Mouse (Mus musculus) heart, adult 2 months (tissue): ENCODE results near the gene Cacna1c. TPM values are rescaled to one million over a fixed set of nuclear protein-coding genes. Genes with fewer than 3 reads are reported as not detected.

ENCODE experiments used
- DNase-seq, 2 experiments: peaks; one replicate each; pipeline ENCODE4 v3.0.0; 2021
- H3K27ac ChIP-seq: fragments of 200-600 bp; 2 replicates; pipeline ENCODE4 v1.8.1; 2022
- H3K27me3 ChIP-seq: fragments of 200-500 bp; 2 replicates; pipeline ENCODE4 v1.6.1; 2012; ENCODE audit warnings: mild to moderate bottlenecking, low read length, inconsistent platforms, mixed read lengths; ENCODE audit not compliant: control insufficient read depth, insufficient read depth
- H3K36me3 ChIP-seq: fragments of 200-500 bp; 2 replicates; pipeline ENCODE4 v1.6.1; 2012; ENCODE audit warnings: low read length, inconsistent platforms; ENCODE audit not compliant: control insufficient read depth, insufficient read depth
- H3K4me1 ChIP-seq: fragments of 200-500 bp; 2 replicates; pipeline ENCODE4 v1.6.1; 2011; ENCODE audit warnings: low read length; ENCODE audit not compliant: control insufficient read depth, insufficient read depth
- H3K4me3 ChIP-seq: fragments of 200-600 bp; 2 replicates; pipeline ENCODE4 v1.8.1; 2022
- H3K79me2 ChIP-seq: fragments of 200-500 bp; replicated peaks from 2 replicates; pipeline ENCODE4 v1.6.1; 2012; ENCODE audit warnings: mild to moderate bottlenecking, inconsistent platforms, low read length, moderate library complexity, mixed read lengths; ENCODE audit not compliant: control insufficient read depth, insufficient read depth
- H3K9ac ChIP-seq: fragments of 200-500 bp; 2 replicates; pipeline ENCODE4 v1.6.1; 2012; ENCODE audit warnings: low read depth, mild to moderate bottlenecking, control low read depth, inconsistent platforms, low read length, mixed read lengths
- CTCF ChIP-seq: fragments of 200-600 bp; IDR thresholded peaks from 2 replicates; pipeline ENCODE4 v1.8.1; 2022; ENCODE audit warnings: antibody characterized with exemption, mild to moderate bottlenecking, moderate library complexity
- EP300 ChIP-seq: fragments of 200-500 bp; IDR thresholded peaks from 2 replicates; pipeline ENCODE4 v1.6.1; 2011; ENCODE audit warnings: low read depth, low read length, control low read depth; ENCODE audit not compliant: insufficient read depth
- POLR2A ChIP-seq: fragments of 200-500 bp; IDR thresholded peaks from 2 replicates; pipeline ENCODE4 v1.6.1; 2011; ENCODE audit warnings: mild to moderate bottlenecking, low read depth, low read length, control low read depth; ENCODE audit not compliant: insufficient read depth
- WGBS: fragments of 180-500 bp; shearing (Covaris S2); methylation state at CpG from one replicate; pipeline ENCODE4 v1.1.7; 2018; 5-methylcytosine and 5-hydroxymethylcytosine counted together
- intact Hi-C: fragments of 180-260 bp; cut with DNase I; formaldehyde crosslinking; loops from one replicate; pipeline ENCODE4 v1.15.1; 2025
- polyA plus RNA-seq: library from polyadenylated mRNA; depleted of rRNA; stranded (reverse); fragments of >200 nt; gene quantifications from 2 replicates; pipeline ENCODE4 v1.2.3, GENCODE M21; 2012
- total RNA-seq, 2 experiments: library from RNA; stranded (reverse); gene quantifications; 2 replicates each; pipeline ENCODE4 v1.2.3; 2021

Cacna1c gene
- total and polyA plus RNA-seq, 3 experiments = 56.8 to 228 (median 194) TPM

DNA sequence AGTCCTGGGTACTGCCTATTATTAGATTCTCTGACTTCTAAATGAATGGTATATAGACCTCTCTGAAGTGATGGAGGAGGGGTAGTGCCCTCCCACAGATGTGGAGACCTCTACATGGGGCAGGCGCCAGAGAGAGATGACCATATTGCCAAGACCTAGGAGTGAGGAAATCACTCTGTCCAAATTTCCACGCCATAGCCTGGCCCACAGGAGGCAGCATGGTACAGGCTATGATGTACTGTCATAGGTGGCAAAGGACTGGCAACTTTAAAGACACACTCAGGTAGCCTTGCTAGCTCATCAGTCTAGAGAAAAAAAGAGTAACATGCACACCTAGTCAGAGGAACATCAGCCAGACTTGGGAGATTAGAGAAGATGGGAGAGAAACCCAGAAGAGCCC, 347.6 kb downstream of the Cacna1c start:
- Histone ChIP-seq H3K27me3 (no peaks in the 10 kb centered on the region), H3K27ac (no peak overlapping the region), H3K79me2 (no peaks in the 10 kb centered on the region; the same call in 1 of the 2 replicates), H3K9ac (no peak overlapping the region), H3K36me3 (no peaks in the 10 kb centered on the region), H3K4me3 (no peak overlapping the region), H3K4me1 (peaks cover 9% of the 10 kb centered on the region)
- no peak for DNase-seq
- TF ChIP-seq EP300 = no peak
- TF ChIP-seq CTCF = peak; percentile 53
- intact Hi-C loops = loop anchor here (10.0 kb wide), 1 partner anchor 256 kb away; no protein-coding TSS in a partner anchor
- 51% methylated on average over 2 of the region's 2 CpGs for WGBS

GRCm38 (mm10) chr6:118847751-118848150, 348.5 kb downstream of the Cacna1c start:
- DNase-seq = no peak

GRCm38 (mm10) chr6:118845829-118846228, 350.4 kb downstream of the Cacna1c start:
- Histone ChIP-seq H3K79me2 (no peaks in the 10 kb centered on the region), H3K27me3 (no peaks in the 10 kb centered on the region), H3K36me3 (no peaks in the 10 kb centered on the region), H3K4me1 (peaks cover 9% of the 10 kb centered on the region), H3K4me3 (no peak overlapping the region), H3K27ac (no peak overlapping the region), H3K9ac (no peak overlapping the region)
- peak in 1 of 2 experiments; percentile 42 for DNase-seq
- intact Hi-C loops = loop anchor here (10.0 kb wide), 1 partner anchor 259 kb away; no protein-coding TSS in a partner anchor
- no peak for TF ChIP-seq CTCF
- TF ChIP-seq EP300 = no peak
- WGBS = 11% methylated on average over 2 of the region's 2 CpGs

More at GRCm38 (mm10) chr6:118847751-118848150, 348.5 kb downstream of the Cacna1c start:
- Histone ChIP-seq H3K36me3 (no peaks in the 10 kb centered on the region), H3K4me3 (no peak overlapping the region), H3K9ac (no peak overlapping the region), H3K79me2 (no peaks in the 10 kb centered on the region; the same call in 1 of the 2 replicates), H3K27me3 (no peaks in the 10 kb centered on the region), H3K27ac (no peak overlapping the region; the same call in 1 of the 2 replicates), H3K4me1 (peaks cover 9% of the 10 kb centered on the region)
- 51% methylated on average over 13 of the region's 13 CpGs for WGBS
- intact Hi-C loops = loop anchor here (10.0 kb wide), 1 partner anchor 257 kb away; no protein-coding TSS in a partner anchor
- TF ChIP-seq CTCF (no peak), EP300 (no peak), POLR2A (no peak)

DNA sequence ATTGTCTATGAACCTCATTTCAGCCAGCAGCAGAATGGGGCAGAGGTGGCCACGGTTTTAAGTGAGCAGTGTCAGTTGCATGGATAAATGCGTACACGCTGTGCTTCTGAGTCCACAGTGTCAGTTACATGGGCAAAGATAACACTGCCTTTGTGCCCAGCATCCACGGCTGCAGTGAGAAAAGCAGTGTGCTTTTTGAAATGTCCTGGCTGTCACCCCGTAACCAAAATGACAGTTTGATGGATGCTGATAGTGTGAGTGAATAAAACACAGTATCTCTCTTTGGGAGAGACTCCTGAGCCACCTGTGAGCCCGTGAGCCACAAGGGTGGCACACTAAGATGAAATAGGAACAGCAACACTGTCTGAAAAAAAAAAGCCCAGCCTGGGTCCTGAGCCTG, 351.0 kb downstream of the Cacna1c start:
- H3K4me3 ChIP-seq = no peak overlapping the region
- H3K36me3 ChIP-seq = no peaks in the 10 kb centered on the region
- intact Hi-C loops = loop anchor here (10.0 kb wide), 1 partner anchor 260 kb away; no protein-coding TSS in a partner anchor
- H3K4me1 ChIP-seq = peaks cover 9% of the 10 kb centered on the region
- no peak overlapping the region for H3K9ac ChIP-seq
- no peak for DNase-seq
- H3K79me2 ChIP-seq = no peaks in the 10 kb centered on the region
- H3K27me3 ChIP-seq = no peaks in the 10 kb centered on the region
- WGBS = 63% methylated on average over 6 of the region's 6 CpGs
- TF ChIP-seq POLR2A = no peak
- no peak for TF ChIP-seq CTCF
- TF ChIP-seq EP300 = no peak
- no peak overlapping the region for H3K27ac ChIP-seq

DNA sequence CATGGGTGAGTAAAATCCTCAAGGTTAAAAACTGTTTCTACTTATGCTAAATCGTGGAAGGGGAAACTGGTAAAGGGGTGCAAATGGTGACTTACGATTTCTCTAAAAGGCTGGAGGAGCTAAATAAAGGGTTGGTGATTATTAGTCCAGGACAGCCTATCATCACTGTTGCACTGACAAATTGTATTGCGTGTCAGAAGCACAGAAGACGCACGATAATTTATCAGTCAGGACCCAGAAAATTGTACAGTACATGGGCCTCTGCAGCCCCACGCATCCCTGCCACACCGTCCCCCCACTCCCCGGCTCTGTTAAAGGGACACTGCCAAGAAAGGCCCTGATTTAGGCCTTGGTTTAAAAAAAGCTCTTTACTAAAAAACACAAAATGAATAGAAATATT, 352.7 kb downstream of the Cacna1c start:
- H3K4me1 ChIP-seq = peaks cover 17% of the 10 kb centered on the region
- 68% methylated on average over 8 of the region's 8 CpGs for WGBS

GRCm38 (mm10) chr6:118841892-118842291, 354.3 kb downstream of the Cacna1c start:
- H3K36me3 ChIP-seq = no peaks in the 10 kb centered on the region; the same call in 1 of the 2 replicates
- TF ChIP-seq CTCF (no peak), POLR2A (no peak)
- 62% methylated on average over 2 of the region's 2 CpGs for WGBS
- DNase-seq = no peak
- H3K4me1 ChIP-seq = peaks cover 18% of the 10 kb centered on the region
- no peaks in the 10 kb centered on the region for H3K27me3 ChIP-seq
- no peak overlapping the region for H3K9ac ChIP-seq
- intact Hi-C loops = loop anchor here (10.0 kb wide), 1 partner anchor 263 kb away; no protein-coding TSS in a partner anchor
- no peaks in the 10 kb centered on the region for H3K79me2 ChIP-seq
- no peak overlapping the region for H3K27ac ChIP-seq
- H3K4me3 ChIP-seq = no peak overlapping the region

More for the DNA sequence above, 352.7 kb downstream of the Cacna1c start:
- intact Hi-C loops = loop anchor here (10.0 kb wide), 1 partner anchor 261 kb away; no protein-coding TSS in a partner anchor
- Histone ChIP-seq H3K9ac (no peak overlapping the region), H3K27ac (no peak overlapping the region), H3K79me2 (no peaks in the 10 kb centered on the region), H3K36me3 (no peaks in the 10 kb centered on the region; the same call in 1 of the 2 replicates), H3K27me3 (no peaks in the 10 kb centered on the region), H3K4me3 (no peak overlapping the region)
- DNase-seq = no peak
- TF ChIP-seq CTCF = no peak
- no peak for TF ChIP-seq POLR2A
- no peak for TF ChIP-seq EP300
